Mouse (Mus musculus): ENCODE results near the gene Pim3.

The Pim3 gene

DNA sequence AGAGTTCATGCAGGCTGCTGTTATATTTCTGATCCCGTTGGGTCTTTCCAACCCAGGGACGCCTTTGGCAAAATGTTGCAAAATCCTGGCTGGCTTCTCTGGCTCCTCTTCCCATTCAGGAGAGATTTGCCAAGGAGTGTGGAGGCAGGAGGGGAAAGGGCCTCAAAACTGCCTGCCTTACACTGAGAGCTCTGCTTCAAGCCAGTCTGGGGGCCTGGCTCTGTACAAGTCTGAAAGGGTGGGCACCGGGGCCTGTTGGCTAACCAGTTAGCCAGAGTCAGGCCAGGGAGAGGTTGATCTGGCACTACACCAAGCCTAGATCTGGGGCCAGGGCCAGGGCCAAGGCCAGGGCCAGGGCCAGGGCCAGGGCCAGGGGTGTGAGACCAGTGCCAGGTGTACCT, 3.8 kb upstream of the Pim3 start:
- DNase-seq (ENCODE audit: low read depth in 2 of 2, low spot score in 2 of 2) = no peak

DNA sequence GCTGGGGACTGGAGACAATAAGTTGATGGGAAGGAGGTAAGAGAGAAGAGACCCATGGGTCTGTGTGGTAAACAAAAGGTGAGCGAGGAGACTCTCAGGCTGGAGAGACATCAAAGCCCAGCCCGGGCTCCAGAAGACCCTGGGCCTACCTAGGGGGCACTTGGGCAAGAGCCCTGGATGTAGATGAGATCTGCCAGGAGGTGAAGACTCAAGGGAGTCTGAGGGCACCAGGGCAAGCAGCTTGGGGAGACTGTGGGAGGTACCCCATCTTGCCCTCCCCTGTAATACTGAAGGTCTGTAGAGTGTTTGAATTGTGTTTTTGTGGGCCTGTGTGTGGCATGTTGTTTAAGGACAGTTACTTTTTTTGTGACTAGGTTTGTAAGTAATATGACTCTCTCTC, 3.3 kb upstream of the Pim3 start:
- no peak for DNase-seq (ENCODE audit: low read depth in 2 of 2, low spot score in 2 of 2)

DNA sequence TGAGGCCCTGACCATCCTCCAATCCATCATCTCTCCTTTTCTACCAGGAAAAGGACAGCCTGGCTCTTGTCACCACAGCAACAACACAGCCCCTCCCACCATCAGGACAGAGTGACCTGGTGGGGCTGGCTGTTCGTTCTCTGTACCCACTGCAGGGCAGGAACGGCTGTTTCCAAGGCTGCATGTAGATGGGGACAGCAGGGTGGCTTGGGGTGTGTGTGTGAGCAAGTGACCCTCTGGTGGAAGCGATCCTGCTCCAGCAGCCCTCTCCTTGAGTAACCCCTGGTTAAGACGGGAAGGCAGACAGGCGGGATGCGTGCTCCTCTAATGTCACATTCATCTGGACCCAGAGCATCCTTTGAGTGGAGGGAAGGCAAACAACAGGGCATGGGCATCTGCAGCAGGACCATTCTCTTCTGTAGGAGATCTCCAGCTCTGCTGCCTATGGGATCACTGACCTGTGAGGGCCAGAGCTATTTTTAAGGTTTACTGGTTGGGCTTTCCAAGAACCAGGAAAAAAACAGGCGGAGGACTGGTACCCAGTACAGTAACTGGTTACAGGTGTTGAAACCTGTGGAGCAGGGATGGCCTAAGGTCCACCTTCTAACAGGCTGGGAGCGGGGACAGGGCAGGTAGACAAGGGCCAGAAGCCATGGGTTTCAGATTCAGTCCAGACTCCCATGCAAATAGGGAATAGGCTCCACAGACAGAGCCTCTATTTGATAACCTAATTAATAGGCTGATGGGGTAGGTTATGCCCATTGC, 2.6 kb upstream of the Pim3 start:
- DNase-seq (ENCODE audit: low read depth in 2 of 2, low spot score in 2 of 2) = no peak

DNA sequence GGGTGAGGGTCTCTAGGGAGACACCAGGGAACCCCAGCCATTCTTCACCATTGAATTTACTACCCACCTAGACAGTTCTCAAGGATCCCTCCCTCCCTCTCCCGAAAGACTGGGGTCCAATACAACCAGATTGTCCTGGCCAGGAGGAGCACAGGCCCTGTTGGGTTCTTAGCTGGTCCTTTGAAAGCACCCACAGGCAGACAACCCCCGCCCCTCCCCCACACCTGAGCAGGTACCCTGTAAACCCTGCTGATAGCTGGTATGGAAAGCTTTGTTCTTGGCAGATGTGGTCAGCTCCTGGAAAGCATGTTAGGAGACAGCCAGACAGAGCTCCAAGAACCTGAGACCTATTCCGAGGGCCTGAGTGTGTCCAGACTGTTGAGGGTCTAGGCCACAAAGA, 1.2 kb upstream of the Pim3 start:
- DNase-seq (ENCODE audit: low read depth in 2 of 2, low spot score in 2 of 2) = no peak

DNA sequence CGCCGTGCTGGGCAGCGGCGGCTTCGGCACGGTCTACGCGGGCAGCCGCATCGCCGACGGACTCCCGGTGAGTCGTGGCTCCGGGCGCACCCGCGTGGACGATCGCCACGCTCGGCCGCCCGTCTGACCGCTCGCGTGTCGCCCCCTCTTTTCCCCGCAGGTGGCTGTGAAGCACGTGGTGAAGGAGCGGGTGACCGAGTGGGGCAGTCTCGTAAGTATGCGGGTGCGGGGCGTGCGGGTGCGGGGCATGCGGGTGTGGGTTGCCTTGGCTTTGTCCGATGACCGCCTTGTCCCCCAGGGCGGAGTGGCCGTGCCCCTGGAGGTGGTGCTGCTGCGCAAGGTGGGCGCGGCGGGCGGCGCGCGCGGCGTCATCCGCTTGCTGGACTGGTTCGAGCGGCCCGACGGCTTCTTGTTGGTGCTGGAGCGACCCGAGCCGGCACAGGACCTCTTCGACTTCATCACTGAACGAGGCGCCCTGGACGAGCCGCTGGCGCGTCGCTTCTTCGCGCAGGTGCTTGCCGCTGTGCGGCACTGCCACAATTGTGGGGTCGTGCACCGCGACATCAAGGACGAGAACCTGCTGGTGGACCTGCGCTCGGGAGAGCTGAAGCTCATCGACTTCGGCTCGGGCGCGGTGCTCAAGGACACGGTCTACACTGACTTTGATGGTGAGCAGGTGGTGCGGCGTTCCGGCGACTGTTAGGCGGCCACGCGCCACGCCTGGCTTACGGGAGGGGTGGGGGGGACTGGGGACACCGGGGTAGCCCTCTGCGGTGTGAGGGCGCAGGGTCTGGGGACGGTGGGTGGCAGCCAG, 1.1 kb downstream of the Pim3 start:
- DNase-seq (ENCODE audit: low read depth in 2 of 2, low spot score in 2 of 2) = peak; percentile 50 to 51

DNA sequence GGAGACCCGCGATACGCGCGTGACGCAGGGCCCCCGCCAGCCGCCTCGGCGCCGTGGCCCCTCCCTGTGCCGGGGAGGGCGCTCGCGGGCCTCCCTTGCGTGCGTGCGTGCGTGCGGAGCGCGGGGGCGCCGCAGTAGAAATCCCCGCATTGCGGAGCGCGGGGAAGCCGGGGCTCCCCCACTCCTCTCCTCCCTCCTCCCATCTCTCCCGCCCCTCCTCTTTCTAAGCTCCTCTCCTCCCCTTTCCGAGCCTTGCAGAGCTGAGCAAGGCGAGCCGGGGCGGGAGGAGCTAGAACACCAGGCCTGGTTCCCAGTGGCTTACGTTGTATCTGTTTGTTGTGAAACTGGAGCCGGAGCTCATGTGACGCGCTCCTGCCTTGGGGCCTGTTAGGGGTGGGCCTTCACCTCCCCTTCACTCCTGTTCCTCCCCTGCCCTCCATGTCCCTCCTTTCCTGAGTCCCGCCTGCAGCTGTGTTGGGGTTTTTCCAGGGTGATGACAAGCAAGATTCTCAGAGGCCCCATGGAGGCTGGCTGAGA, 1.8 kb downstream of the Pim3 start:
- DNase-seq (ENCODE audit: low read depth in 2 of 2, low spot score in 2 of 2) = peak; percentile 69

DNA sequence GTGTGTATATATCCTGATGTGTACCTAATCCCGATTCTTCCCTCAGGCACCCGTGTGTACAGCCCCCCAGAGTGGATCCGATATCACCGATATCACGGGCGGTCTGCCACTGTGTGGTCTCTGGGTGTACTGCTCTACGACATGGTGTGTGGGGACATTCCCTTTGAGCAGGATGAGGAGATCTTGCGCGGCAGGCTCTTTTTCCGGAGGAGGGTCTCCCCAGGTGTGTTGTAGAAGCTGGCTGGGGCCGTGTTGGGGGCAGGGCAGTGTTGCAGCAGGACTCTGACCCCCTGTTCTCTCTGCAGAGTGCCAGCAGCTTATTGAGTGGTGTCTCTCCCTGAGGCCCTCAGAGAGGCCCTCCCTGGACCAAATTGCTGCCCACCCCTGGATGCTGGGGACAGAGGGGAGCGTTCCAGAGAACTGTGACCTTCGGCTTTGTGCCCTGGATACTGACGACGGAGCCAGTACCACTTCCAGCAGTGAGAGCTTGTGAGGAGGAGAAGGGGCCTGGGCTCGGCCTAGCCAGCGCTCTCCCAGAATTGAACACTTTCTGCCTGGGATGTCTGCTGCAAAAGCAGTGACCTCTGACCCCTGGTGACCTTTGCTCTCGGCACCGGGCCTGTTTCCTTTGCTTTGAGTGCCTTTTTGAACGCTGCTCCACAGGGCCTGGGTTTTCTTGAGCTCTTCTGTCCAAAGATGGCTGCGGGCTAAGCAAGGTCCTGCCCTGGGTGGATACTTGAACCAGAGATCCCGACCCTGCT, 2.5 kb downstream of the Pim3 start:
- DNase-seq (ENCODE audit: low read depth in 2 of 2, low spot score in 2 of 2) = no peak

DNA sequence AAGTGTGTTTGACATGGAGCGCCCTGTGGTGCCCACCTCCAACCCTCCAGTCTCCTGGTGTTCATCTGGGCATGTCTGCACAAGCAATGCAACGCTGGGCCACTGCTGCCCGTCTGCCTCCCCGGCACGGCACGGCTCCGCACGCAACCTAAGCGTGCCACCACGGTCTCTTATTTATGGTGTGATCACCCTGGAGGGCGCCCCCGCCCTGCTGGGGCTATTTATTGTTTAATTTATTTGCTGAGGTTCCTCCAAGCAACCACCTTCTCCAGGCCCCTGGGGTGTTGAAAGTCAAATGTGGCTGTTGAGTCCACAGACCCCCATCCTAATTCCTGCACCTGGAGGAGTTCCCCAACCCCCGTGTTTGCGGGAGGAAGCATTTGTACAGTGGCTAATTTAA, 3.1 kb downstream of the Pim3 start:
- DNase-seq (ENCODE audit: low read depth in 2 of 2, low spot score in 2 of 2) = no peak

DNA sequence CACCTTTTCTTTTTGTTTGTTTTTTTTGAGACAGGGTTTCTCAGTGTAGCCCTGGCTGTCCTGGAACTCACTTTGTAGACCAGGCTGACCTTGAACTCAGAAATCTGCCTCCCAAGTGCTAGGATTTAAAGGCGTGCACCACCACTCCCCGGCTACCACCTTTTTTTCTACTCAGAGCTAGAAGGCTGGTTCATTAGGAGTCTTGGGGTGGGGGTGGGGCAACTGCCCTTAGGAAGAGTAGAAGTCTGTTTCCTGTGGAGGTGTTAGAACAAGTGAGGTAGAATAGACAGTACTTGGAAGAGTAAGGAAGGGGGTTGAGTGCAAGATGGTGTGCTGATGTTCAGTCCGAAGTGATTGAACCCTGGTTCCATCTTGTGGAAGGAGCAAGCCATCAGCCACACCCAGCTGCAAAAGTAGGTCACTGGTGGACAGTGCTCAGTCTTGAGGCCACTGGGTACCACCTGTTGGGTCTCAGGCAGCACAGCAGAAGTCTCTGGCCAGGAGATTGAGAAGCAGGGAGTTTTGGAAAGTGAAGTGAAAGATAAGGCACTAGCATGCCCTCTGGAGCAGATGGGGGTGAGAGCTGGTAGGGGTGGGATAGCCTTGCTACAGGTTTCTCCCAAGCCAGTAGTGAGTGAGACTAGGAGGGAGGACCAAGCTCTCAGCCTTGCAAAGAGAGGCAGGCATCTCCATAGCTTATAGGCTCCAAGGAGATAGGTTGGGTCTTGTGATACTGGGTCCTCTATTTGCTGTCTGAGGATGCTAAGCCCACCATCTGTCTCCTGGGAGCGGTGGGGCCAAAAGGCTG, 4.1 kb downstream of the Pim3 start:
- DNase-seq (ENCODE audit: low read depth in 2 of 2, low spot score in 2 of 2) = no peak

DNA sequence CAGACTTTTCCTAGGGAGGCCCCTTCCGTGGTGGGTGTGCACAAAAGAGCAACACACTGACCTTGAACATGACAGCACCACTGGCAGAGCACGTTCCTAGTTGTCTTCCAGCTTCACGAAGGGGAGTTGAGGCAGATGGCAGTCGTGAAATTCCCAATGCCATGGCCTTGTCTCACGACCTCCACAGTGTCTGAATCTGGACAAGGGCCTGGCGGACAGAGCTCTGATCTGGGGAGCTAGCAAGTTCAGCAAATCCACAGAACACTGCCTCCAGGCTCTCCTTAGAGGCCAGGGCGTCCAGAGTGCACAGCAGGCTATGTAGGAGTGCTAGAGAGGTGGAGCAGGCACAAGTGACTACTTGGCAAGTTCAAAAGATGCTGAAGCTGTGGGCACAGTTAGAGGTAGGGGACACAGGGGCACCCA, 5.0 kb downstream of the Pim3 start:
- DNase-seq (ENCODE audit: low read depth in 2 of 2, low spot score in 2 of 2) = no peak

DNA sequence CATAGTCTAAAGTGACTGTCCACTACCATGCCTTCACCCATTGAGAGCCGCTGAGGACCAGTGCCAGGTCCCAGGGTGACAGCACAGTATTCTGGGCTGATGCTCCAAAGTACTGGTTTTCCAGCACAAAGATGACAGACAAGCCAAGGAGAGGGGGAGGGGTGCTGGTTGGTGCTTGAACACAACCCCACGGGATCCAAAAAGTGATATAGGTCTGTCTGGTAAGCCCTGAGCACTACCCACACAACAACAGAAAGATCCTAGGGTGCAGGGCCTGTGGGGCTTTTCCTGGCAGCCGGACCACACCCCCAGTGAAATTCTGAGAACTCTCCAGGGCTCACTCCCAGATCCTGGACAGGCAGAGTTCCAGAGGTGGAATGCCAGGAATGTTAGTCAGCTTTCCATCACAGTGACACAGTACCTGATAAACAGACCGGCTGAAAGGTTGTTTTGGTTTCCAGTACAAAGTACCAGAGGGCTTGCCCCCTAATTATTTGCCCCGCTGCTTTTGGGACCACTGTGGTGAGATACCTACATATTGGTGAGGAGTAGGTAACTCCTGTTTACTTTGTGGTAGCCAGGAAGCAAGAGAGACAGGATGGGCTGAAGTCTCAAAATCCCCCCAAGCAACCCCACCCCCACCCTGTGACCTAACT, 5.5 kb downstream of the Pim3 start:
- DNase-seq (ENCODE audit: low read depth in 2 of 2, low spot score in 2 of 2) = no peak

DNA sequence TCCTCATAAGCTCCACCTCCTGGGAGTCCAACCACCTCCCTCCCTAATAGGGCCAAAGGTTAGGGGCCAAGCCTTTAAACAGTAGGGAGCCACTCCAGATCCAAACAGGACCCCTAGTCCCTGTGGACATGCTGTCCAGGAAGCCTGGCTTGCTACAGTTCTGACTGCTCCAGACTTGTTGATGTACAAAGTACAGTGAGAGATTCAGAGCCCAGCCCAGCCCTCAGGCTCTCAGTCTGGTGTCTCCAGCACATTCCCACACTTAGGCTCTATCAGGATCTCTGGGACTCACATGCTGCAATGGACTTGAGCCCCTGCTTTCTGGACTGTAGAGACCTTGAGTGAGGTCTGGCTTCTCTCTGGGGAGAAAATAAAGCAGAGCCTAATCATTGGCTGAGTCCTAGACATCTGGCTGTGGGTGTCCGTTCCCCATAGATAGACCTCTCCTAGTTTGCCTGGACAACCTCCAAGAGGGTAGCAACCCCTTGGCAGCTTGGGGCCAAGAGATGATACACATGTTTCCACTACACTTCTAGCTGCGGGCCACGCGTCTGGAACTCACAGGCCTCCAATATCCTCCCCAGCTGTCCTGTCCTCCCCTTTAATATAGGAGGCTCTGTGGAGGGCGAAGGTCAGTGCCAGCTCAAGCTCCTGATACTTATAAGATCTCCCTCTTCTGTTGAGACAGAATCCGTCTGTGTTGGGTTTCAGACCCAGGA, 6.2 kb downstream of the Pim3 start:
- no peak for DNase-seq (ENCODE audit: low read depth in 2 of 2, low spot score in 2 of 2)

DNA sequence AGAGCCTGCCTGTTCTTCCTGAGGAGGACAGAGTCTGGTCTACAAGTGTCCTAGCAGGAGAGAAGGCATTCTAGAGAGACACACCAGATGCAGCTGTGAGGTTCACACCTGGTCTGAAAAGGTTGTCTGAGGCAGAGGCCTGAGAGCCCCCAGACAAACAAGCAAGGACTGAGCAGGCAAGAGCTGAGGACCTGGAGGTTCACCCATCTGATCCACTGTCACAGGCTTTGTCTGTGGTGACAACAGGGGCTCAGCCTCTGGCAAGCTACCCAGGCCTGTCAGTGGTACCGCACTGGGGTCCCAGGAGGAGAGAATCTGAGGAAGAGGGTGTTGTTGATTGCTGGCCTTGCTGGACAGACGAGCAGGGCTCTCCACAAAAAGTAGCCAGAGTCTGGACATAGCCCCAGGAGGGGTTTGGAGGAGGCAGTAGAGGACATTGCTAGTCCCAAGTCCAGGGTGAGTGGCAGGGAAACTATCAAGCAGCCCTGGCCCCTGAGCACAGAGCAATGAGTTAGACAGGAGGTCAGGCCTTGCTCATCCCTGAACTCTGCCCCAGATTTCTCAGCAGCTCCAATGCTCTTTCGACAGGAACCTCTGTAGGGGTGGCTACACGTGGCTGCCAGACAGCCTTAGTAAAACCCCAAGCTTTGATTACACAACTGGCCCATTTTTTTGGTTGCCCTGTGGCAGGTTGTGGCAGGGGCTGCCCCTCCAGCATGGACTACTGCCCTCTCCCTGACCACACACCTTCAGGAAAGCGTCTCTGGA, 8.6 kb downstream of the Pim3 start:
- no peak for DNase-seq (ENCODE audit: low read depth in 2 of 2, low spot score in 2 of 2)

DNA sequence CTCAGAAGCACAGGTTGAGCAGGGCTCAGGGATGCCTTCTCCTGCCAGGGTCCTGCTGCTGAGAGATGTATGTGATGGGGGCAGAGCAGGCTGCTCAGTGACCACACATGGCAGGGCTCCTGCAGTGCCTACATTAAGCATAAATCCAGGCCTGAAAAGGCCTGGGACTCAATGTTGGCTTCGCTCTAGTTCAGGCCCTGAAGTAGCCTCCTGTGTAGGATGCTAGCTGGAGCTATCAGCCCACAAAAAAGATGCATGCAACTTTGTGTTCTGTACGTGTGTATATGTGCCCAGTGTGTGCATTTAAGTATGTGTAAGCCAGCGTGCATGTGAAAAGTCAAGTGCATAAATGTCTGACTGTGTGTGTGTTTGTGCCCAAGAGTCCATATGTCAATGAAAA, 12.1 kb downstream of the Pim3 start:
- DNase-seq (ENCODE audit: low read depth in 2 of 2, low spot score in 2 of 2) = no peak

DNA sequence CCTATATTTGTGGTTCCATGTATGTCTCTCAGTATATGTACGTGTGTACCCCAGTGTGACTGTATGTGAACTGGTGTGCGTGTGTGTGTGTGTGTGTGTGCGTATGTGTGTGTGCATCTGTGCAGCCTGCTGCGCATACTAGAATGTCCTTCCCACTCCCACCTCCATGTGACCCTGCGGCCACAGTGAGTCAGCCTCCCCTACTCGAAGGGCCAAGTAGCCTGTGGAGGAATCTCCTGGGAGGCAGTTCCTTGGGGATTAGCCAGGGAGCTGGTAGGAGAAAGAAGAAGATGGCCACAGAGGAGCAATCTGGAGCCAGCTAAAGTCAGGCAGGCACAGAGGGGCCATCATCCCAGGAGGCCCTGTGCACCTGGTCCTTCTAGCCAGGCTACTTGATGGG, 12.5 kb downstream of the Pim3 start:
- no peak for DNase-seq (ENCODE audit: low read depth in 2 of 2, low spot score in 2 of 2)

DNA sequence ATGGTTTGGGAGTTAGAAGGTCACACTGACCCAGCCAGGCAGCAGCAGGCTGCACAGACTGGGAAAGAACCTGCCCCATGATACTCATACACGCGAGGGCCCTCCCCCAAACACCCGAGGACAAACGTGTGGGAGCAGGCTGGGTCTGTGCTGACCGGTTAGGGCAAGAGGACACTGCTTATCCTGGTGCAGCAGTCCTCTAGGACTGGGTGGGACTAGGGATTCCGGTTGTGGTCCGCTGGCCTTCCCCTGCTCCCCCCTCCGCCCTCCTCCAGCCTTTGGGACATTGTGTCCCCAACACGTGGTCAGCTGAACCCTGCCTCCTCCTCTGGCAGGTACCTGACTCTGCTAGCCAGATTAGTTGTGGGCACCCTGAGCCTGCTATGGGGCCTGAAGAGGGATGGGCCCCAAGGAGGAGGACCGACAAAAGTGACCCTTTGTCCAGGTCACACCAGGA, 13.7 kb downstream of the Pim3 start:
- no peak for DNase-seq (ENCODE audit: low read depth in 2 of 2, low spot score in 2 of 2)

DNA sequence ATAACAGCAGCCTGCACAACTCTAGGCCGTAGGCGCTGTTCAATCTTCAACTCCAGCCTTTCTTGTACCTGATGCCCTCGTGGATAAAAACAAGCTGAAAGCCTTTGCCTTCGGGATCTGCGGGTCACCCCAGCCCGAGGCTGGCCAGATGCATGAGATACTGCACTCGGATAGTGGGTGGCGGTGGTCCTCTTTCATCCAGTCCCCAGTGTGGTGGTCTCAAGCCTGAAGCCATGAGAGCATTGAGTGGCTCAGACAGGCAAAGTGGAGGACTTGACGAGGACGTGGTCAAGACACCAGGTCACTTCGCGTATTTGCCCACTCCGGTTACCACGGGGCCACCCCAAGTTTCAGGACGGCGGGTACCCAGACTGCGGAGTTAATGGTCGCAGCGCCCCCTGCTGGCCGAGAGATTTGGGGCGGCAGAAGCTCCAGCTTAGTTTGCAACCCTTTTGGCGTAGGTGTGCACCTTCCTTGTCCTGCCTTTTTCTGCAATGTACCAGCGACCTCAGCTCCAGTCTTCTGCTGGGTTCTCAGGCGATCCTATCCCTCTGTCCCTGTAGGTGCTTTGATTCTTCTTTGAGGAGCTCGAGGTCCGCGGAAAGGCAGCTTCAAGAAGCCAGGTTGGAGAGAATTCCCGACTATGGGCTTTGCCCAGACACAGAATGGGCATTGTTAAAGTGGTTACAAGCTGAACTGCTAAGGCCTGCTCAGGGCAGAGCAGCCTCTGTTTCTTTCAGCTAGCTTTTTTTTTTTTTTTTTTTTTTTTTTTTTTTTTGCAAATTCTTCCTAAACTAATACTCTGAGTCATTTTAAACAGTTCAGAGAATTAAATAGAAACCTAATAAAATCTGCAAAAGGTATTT, 14.4 kb downstream of the Pim3 start:
- peak; percentile 79 to 80 for DNase-seq (ENCODE audit: low read depth in 2 of 2, low spot score in 2 of 2)

DNA sequence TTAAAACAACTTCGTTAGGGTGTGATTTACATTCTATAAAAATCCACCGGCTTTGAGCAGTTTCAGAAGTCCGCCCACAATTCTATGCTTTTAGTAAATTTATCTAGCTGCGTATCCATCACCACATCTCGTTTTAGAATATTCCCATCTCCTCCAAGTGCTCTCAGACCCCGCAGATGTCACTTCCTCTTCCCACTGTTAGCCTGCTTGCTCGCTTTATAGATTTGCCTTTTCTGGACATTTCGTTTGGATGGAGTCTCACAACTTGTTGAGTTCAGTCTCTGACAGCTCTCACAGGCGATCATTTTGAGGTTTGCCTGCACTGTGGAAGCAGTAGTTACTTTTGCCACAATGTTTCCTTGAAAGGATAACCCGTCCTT, 15.0 kb downstream of the Pim3 start:
- DNase-seq (ENCODE audit: low read depth in 2 of 2, low spot score in 2 of 2) = no peak

Measured in CD8-positive naive resting alpha-beta T cell, adult 2 months (primary cell).